8 mouse cellular contexts compared by ENCODE assay signal in the genomic region with DNA sequence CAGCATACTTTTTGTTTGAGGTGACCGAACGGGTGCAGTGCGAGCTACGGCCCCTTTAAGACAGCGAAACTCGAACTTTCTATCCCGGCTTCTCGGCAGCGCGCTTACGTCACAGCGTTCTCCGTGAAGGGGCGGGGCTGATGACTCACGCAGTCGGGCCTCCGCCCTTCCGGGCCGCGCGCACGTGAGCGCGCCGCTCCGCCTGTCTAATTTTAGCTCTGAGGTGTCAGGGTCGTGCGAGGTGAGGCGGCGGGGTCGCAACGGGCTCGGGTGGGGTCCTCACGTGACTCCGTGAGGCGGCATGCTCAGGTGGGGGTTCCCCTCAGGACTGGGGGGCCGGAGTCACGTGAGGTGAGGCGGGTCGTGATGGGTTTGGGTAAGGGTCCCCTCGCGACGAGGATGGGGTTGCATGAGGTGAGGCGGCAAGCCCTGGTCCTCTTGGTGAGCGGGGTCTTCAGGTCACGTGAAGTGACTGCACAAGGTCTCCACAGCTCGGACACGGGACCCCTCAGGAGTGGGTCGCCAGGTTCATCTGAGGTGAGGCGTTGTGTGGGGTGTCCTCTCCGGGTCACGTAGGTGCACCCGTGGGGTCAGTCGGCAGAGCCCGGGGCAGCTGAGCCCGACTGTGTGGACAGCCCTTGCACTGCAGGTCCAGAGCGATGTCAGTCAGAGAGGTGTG. TPM values are rescaled to one million over a fixed set of nuclear protein-coding genes. Genes with fewer than 3 reads are reported as not detected.
A peak's percentile ranks its signal among the peaks of the same experiment; 100 is the strongest.
DNase-seq lines count a peak whose midpoint lies in the region; ATAC-seq and TF ChIP-seq lines count a peak whose summit lies in the region.

No protein-coding gene starts in this region.

- TF ChIP-seq CTCF in bone marrow, adult 2 months (IDR thresholded peaks at IDR 0.05; ENCODE audit: control insufficient read depth, insufficient read depth, low read length): no peak

- H3K9me3 ChIP-seq in embryonic facial prominence, embryonic 15.5 days (replicated peaks): no peaks in the 10 kb centered on the region
- no peaks in the 10 kb centered on the region for H3K9me3 ChIP-seq in heart, embryonic 10.5 days
- no peaks in the 10 kb centered on the region for H3K9me3 ChIP-seq in kidney, embryonic 15.5 days (replicated peaks)

- H3K9ac ChIP-seq in embryonic facial prominence, embryonic 15.5 days: peak overlapping the region; percentile 84
- H3K9ac ChIP-seq in kidney, embryonic 15.5 days: peak overlapping the region; percentile 80

- DNase-seq in 416B (ENCODE audit: low read depth) (peak; percentile 91), liver (peak; percentile 91)
- DNase-seq in heart, embryonic 10.5 days (ENCODE audit: low spot score): peak; percentile 96
- peak; percentile 88 to 95 for DNase-seq in spleen, postnatal 4 days (ENCODE audit: low spot score in 2 of 2)

- WGBS in bone marrow, adult 2 months: under 1% methylated on average over 57 of the region's 57 CpGs
- WGBS in embryonic facial prominence, embryonic 15.5 days: under 1% methylated on average over 57 of the region's 57 CpGs
- 2% methylated on average over 57 of the region's 57 CpGs for WGBS in heart, embryonic 10.5 days
- under 1% methylated on average over 57 of the region's 57 CpGs for WGBS in kidney, embryonic 15.5 days

- peaks cover 2% of the 10 kb centered on the region; the same call in 1 of the 2 replicates for H3K4me1 ChIP-seq in bone marrow, adult 2 months (ENCODE audit: control insufficient read depth, insufficient read depth, low read length)
- peaks cover 13% of the 10 kb centered on the region for H3K4me1 ChIP-seq in embryonic facial prominence, embryonic 15.5 days
- peaks cover 18% of the 10 kb centered on the region for H3K4me1 ChIP-seq in heart, embryonic 10.5 days
- peaks cover 19% of the 10 kb centered on the region for H3K4me1 ChIP-seq in kidney, embryonic 15.5 days

- peak overlapping the region; percentile 96 for H3K27ac ChIP-seq in bone marrow, adult 2 months (ENCODE audit: control insufficient read depth, insufficient read depth, low read depth, low read length, poor library complexity)
- peak overlapping the region; percentile 84 for H3K27ac ChIP-seq in embryonic facial prominence, embryonic 15.5 days (replicated peaks)
- H3K27ac ChIP-seq in heart, embryonic 10.5 days: peak overlapping the region; percentile 93
- peak overlapping the region; percentile 76 for H3K27ac ChIP-seq in kidney, embryonic 15.5 days

- ATAC-seq in embryonic facial prominence, embryonic 15.5 days (ENCODE audit: insufficient number of reproducible peaks, low FRiP score, low TSS enrichment, low read depth): peak; percentile 78
- ATAC-seq in kidney, embryonic 15.5 days (replicated peaks; ENCODE audit: low FRiP score): peak; percentile 89
- peak; percentile 91 for ATAC-seq in monocyte, adult 5-6 weeks (replicated peaks; ENCODE audit: insufficient number of reproducible peaks, low FRiP score, low TSS enrichment, poor library complexity, severe bottlenecking)

- no peaks in the 10 kb centered on the region for H3K36me3 ChIP-seq in embryonic facial prominence, embryonic 15.5 days
- no peaks in the 10 kb centered on the region for H3K36me3 ChIP-seq in heart, embryonic 10.5 days
- H3K36me3 ChIP-seq in kidney, embryonic 15.5 days: no peaks in the 10 kb centered on the region

- no peaks in the 10 kb centered on the region for H3K27me3 ChIP-seq in embryonic facial prominence, embryonic 15.5 days
- H3K27me3 ChIP-seq in heart, embryonic 10.5 days (ENCODE audit: insufficient read depth, poor library complexity, severe bottlenecking): no peaks in the 10 kb centered on the region
- no peaks in the 10 kb centered on the region for H3K27me3 ChIP-seq in kidney, embryonic 15.5 days

- peak overlapping the region; percentile 87 for H3K4me2 ChIP-seq in embryonic facial prominence, embryonic 15.5 days (replicated peaks)
- H3K4me2 ChIP-seq in kidney, embryonic 15.5 days: peak overlapping the region; percentile 97

- peak overlapping the region; percentile 77 for H3K4me3 ChIP-seq in bone marrow, adult 2 months (replicated peaks; ENCODE audit: control insufficient read depth, low read depth, low read length)
- H3K4me3 ChIP-seq in embryonic facial prominence, embryonic 15.5 days (replicated peaks): peak overlapping the region; percentile 73
- H3K4me3 ChIP-seq in heart, embryonic 10.5 days: peak overlapping the region; percentile 68
- peak overlapping the region; percentile 86 for H3K4me3 ChIP-seq in kidney, embryonic 15.5 days (replicated peaks)

- TF ChIP-seq POLR2A in bone marrow, adult 2 months (IDR thresholded peaks at IDR 0.05; ENCODE audit: borderline replicate concordance, control insufficient read depth, low read depth, low read length): peak; percentile 53; the same call in 1 of the 2 replicates

RNA-seq across cellular contexts. Expression of a gene that starts 6.6 kb away (rescaled TPM):
- 8.4 TPM in 1 of 2 replicates, not detected in the other for polyA plus RNA-seq in bone marrow, adult 2 months (2011; ENCODE audit: insufficient read depth, insufficient read length, low replicate concordance, missing spikeins)
- polyA plus RNA-seq in embryonic facial prominence, embryonic 15.5 days (2015; fragmentation: Nextera tagmentation; extraction: Ambion mirVana): 5.2 and 5.8 TPM in 2 replicates
- polyA plus RNA-seq in heart, embryonic 10.5 days (2016; fragmentation: Nextera tagmentation; extraction: Ambion mirVana): 8.0 and 13.5 TPM in 2 replicates
- 4.2 and 4.3 TPM in 2 replicates for polyA plus RNA-seq in kidney, embryonic 15.5 days (2015; fragmentation: Nextera tagmentation; extraction: Ambion mirVana)
- 225 to 427 TPM (median 242 TPM) in 3 replicates for total RNA-seq in monocyte, adult 5-6 weeks (2017)

RNA-seq across cellular contexts. Expression of a gene that starts 59.8 kb away (rescaled TPM):
- not detected in 2 replicates for polyA plus RNA-seq in bone marrow, adult 2 months (2011; ENCODE audit: insufficient read depth, insufficient read length, low replicate concordance, missing spikeins)
- polyA plus RNA-seq in embryonic facial prominence, embryonic 15.5 days (2015; fragmentation: Nextera tagmentation; extraction: Ambion mirVana): not detected in 2 replicates
- not detected in 2 replicates for polyA plus RNA-seq in heart, embryonic 10.5 days (2016; fragmentation: Nextera tagmentation; extraction: Ambion mirVana)
- not detected in 2 replicates for polyA plus RNA-seq in kidney, embryonic 15.5 days (2015; fragmentation: Nextera tagmentation; extraction: Ambion mirVana)
- total RNA-seq in monocyte, adult 5-6 weeks (2017): 0.21 to 3.1 TPM (median 1.3 TPM) in 3 replicates

Comparison
In these comparisons a context has a peak if more than half of its experiments do, and no peak if none do; other contexts are left out.
1. Peak in every context shown above with its lines: DNase-seq, ATAC-seq, H3K4me3 ChIP-seq and H3K27ac ChIP-seq.